Mouse (Mus musculus) urinary bladder, adult 18-20 months (tissue): ENCODE measurements around the gene Kifc5b.
"Not testable (repeated sequence)": the region's sequence is repeated elsewhere in the genome, so short reads cannot be mapped to it uniquely, and the experiment has no call there.

Experiments used
- DNase-seq, 2 experiments: peaks; one replicate each; pipeline ENCODE4 v3.0.0; 2022; ENCODE audit warnings: low spot score in 2 of 2, mixed read lengths in 2 of 2

Kifc5b gene

DNA sequence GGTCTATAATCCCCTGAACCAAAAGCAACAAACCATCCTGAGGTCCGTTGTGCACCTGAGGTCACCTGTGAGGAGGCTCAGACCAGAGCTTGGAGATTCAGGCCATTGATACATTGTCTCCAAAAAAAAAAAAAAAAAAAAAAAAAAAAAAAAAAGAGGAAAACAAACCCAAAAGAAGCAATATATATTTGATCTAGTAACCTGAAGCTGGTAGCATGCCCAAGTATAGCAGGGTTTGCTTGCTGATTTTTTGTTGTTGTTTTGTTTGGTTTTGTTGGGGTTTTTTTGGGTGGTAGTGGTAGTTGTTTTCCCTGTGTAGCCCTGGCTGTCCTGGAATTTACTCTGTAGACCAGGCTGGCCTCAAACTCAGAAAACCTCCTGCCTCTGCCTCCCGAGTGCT is 1.5 kb downstream of the Kifc5b start:
- DNase-seq: no peak

DNA sequence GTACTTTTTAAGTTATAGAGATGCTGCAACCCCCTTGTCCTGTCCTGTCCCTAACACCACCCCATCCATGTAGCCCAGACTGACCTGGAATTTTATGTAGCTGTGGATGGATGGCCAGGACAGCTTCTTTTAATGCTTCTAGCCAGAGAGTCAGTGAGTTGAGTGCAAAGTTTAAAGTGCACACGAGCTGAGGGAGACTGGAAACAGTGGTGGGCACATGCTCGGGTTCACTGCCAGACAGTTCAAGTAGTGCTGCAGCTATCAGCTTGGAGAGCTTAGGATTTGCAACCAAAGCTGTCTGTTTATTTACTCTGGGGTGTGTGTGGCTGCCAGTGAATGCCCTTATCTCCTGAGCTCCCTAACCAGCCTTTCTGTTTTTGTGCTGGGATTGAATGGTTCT is 2.6 kb downstream of the Kifc5b start:
- DNase-seq: not testable (repeated sequence)

DNA sequence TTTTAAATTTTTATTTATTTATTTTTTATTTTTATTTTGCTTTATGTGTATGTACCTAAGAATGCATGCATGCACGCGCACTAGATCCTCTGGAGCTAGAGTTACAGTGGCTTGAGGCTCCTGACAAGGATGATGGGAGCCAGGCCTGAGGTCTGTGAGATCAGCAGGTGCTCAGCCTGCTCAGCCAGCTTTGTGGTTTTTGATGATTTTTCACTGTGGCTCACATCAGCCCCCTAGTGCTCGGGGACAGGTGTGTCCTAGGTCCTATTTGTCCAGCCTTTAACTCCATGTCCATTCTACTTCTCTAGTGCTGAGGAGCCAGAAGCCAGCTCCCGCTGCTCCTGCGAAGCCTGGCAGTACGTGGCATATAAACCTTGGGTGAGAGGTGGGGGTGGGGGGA is 5.5 kb downstream of the Kifc5b start:
- not testable (repeated sequence) for DNase-seq

DNA sequence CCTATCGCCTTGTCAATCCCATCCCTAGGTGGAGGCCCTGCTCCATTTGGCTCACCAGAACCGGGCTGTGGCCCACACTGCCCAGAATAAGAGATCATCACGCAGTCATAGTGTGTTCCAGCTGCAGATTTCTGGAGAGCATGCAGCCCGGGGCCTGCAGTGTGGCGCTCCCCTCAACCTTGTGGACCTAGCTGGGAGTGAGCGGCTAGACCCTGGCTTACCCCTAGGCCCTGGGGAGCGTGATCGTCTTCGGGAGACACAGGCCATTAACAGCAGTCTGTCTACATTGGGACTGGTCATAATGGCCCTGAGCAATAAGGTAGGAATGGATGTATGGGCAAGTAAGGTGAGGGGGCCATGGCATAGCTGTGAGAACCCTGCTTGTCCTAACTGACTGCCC is 8.5 kb downstream of the Kifc5b start:
- DNase-seq: not testable (repeated sequence)

DNA sequence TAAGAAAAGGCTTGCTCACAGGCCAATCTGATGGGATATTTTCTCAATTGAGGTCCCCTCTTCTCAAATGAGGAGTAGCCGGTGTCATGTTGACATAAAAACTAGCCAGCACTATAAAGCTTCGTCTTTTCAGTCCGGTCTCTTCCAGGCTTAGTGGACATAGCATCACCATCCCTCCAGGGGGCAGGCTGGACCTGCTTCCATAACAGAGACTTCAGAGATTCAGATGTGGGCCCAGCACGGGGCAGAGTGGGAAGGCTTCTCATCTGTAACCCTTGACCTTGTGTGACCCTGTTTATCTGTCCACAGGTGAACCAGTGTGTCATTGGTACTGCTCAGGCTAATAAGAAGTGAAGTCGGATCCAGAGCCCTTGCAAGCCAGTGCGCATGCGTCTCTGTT is 14.9 kb downstream of the Kifc5b start:
- not testable (repeated sequence) for DNase-seq

DNA sequence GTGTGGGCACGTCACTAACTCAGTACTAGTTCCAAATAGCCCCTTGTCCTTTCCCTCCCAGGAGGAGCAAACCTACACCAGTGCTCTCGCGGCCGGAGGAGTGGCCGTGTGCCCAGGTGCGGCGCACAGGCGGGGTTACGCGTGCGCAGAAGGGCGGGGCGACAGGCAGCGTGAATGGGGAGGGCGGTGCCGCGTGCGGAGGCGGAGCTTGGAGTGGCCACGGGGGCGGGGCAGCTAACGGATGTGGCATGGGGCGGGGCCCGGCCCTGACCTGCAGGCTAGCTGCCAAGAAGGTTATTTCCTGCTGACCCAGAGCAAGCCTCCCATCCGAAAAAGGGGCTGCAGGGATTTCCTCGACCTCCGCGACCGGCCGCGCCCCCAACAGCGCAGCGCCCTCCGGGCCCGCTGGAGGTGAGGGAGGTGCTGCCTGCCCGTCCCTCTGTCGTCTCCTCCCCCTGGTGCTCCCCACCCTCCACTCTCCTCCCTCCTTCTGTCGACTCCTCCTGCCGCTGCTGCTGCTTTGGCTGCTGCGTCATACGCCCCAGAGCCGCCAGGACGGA is 16.0 kb downstream of the Kifc5b start, which contains the start of gene Phf1:
TSS of gene Phf1 (plus strand) at position 214 of the 560 bp plus-strand sequence.
- DNase-seq: peak; percentile 95 to 98

GRCm38 (mm10) chr17:26933419-26933818 is 16.5 kb downstream of the Kifc5b start:
- DNase-seq: no peak

DNA sequence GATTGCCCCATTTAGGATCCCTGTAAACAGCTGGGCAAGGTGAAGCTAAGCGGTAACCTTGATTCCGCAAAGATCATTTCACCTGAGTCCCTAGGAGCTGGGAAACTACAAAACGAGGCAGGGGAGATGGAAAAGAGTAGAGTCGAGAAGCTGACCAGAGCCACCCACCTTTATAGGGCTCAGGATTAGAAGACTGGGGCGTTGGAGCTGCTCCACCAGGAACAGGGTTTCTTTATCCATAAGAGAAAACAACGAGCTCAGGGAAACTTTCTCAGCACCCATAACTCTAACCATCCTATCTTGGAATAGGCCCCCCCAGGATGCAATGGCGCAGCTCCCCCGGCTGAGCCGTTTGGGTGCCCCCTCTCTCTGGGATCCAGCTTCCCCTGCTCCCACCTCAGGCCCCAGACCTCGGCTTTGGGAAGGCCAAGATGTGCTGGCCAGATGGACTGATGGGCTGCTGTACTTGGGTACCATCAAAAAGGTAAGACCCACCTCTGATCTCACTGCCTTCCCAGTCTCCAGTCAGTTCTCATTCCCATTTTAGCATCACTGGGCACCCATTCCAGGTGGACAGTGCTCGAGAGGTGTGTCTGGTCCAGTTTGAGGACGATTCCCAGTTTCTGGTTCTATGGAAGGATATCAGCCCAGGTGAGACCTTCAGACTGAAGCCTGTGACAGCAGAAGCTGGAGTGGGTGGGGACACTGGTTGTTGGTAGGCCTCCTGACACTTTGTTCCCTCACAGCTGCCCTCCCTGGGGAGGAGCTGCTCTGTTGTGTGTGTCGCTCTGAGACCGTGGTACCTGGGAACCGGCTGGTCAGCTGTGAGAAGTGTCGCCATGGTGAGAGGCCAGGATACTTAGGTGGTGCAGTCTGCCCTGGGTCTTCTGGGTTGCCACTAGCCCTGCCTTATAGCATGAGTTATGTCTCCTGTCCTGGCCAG is 17.3 kb downstream of the Kifc5b start:
- no peak for DNase-seq

- no peak for DNase-seq
Observed at GRCm38 (mm10) chr17:26935027-26935426, 18.1 kb downstream of the Kifc5b start.

DNA sequence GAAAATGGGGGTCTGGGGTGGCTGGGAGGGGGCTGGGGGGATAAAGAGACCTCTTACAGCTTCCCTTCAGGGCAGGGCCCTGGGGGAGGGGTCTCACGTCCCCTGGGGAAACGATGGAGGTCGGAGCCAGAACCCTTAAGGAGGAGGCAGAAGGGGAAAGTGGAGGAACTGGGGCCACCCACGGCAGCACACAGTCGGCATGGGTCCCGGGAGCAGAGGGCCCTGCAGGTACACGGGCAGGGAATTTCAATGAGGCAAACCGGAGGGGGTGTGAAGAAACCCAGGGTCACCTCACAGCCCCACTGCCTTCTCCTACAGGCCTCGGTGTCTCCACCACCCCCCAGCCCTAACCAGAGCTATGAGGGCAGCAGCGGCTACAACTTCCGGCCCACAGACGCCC is 19.6 kb downstream of the Kifc5b start:
- no peak for DNase-seq

GRCm38 (mm10) chr17:26936921-26937695 is 20.2 kb downstream of the Kifc5b start:
- DNase-seq: no peak

- DNase-seq: no peak
Observed at GRCm38 (mm10) chr17:26937883-26938695, 21.2 kb downstream of the Kifc5b start.

DNA sequence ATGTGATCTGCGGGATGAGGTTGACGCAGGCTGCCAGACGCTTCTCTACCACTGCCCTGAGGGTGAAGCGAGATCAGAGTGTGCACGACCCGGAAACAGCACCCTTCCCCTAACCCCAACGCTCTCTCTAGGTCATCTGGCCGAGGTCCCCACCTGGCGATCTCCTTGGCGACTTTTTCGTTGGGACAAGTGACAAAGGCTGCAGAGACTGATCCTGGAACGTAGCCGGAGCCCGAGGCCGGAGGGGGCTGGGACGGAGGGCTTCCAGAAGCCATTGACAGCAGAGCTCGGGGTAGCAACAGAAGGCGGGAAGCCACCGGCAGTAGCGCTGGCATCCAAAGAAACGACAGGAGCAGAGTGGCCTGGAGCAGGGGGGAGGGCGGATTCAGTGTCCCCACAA is 21.8 kb downstream of the Kifc5b start:
- no peak for DNase-seq

DNA sequence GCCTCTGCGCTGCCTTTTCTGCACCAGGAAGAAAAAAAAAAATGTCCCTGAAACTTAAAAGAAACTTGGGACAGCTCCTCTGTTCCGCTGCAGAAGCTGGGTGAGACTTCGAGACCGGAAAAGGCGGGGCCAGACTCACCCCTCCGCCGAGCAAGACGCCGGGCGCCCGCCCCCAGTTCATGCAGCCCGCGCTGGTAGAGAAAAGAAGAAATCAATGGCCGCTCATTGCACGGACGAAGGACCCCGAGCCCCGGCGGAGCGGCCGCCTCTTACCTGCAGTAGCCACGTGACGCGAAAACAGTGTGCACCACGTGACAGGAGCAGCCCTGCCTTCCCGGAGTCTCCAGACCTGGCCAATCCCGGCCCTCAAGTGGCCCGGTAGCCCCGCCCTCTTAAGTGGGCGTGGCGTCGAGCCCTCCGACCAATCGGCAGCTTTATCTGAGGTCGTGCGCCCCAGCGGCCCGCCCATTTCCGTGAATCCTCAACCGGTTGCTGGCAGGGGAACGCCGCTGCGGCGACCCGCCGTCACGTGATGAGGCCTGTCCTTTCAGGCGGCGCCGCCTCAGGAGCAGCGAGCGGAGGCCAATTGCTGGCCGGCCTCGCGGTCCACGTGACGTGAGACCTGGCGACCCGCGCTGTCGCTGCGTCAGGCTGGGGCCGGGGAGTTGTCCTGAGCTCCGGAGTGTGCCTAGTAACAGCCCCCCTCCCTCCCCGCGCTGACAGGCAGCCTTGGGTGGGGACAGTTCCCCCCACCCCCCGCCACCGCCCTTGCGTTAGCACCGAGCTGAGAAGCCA is 22.5 kb downstream of the Kifc5b start, which contains the start of gene Cuta:
TSS of gene Cuta (minus strand) at position 392 of the 795 bp plus-strand sequence.
- DNase-seq: peak; percentile 98 to 99

GRCm38 (mm10) chr17:26939973-26940300 is 23.0 kb downstream of the Kifc5b start:
- no peak for DNase-seq

GRCm38 (mm10) chr17:26941031-26941789 is 24.3 kb downstream of the Kifc5b start, which contains the start of gene Syngap1:
TSS of gene Syngap1 (plus strand) at chr17:26941253.
- no peak for DNase-seq

GRCm38 (mm10) chr17:26941841-26942570 is 25.1 kb downstream of the Kifc5b start:
- no peak for DNase-seq

GRCm38 (mm10) chr17:26945824-26946495 is 29.1 kb downstream of the Kifc5b start:
- DNase-seq: no peak
